Mouse (Mus musculus) layer of hippocampus, adult 11-12 months (tissue): ENCODE measurements around the gene Kxd1.

Source experiments
- DNase-seq: peaks from one replicate; pipeline ENCODE4 v3.0.0; 2022; ENCODE audit warnings: low spot score

Kxd1 gene

GRCm38 (mm10) chr8:70467229-70467725, 60.5 kb downstream of the Kxd1 start:
- no peak for DNase-seq

GRCm38 (mm10) chr8:70466771-70467170, 61.0 kb downstream of the Kxd1 start:
- no peak for DNase-seq

- DNase-seq = no peak
Observed at GRCm38 (mm10) chr8:70466305-70466704, 61.5 kb downstream of the Kxd1 start.

GRCm38 (mm10) chr8:70465701-70466100, 62.1 kb downstream of the Kxd1 start:
- no peak for DNase-seq

- DNase-seq = no peak
Observed at GRCm38 (mm10) chr8:70464162-70464561, 63.6 kb downstream of the Kxd1 start.

GRCm38 (mm10) chr8:70463306-70463705, 64.5 kb downstream of the Kxd1 start:
- peak; percentile 76 for DNase-seq

- peak; percentile 24 for DNase-seq
Observed at GRCm38 (mm10) chr8:70462516-70462813, 65.3 kb downstream of the Kxd1 start.

- peak; percentile 21 for DNase-seq
Observed at GRCm38 (mm10) chr8:70461765-70462515, 65.8 kb downstream of the Kxd1 start.

- peak; percentile 41 for DNase-seq
Observed at GRCm38 (mm10) chr8:70460606-70461005, 67.2 kb downstream of the Kxd1 start.

GRCm38 (mm10) chr8:70460199-70460598, 67.6 kb downstream of the Kxd1 start:
- DNase-seq = no peak

- DNase-seq = no peak
Observed at GRCm38 (mm10) chr8:70459636-70460035, 68.1 kb downstream of the Kxd1 start.

- no peak for DNase-seq
Observed at GRCm38 (mm10) chr8:70458462-70458861, 69.3 kb downstream of the Kxd1 start.
